Mouse (Mus musculus): ENCODE results near the gene Ptprd. TPM values are rescaled to one million over a fixed set of nuclear protein-coding genes. Genes with fewer than 3 reads are reported as not detected.

Ptprd gene
- 0.22 TPM for polyA plus RNA-seq (2017; shearing (Covaris generic))

GRCm38 (mm10) chr4:78211529-78212494 is at the start of gene Ptprd:
Gene Ptprd, minus strand, starts transcription at chr4:78211961.

Measured in effector memory CD4-positive, alpha-beta T cell, adult 7 months (primary cell).